Mouse (Mus musculus): ENCODE data around the gene Thyn1. TPM values are rescaled to one million over a fixed set of nuclear protein-coding genes. Genes with fewer than 3 reads are reported as not detected.

Thyn1 gene
- polyA plus RNA-seq (2017; shearing (Covaris generic)) = 10 to 100 TPM; 71.3 to 87.6 (median 72.9) TPM

DNA sequence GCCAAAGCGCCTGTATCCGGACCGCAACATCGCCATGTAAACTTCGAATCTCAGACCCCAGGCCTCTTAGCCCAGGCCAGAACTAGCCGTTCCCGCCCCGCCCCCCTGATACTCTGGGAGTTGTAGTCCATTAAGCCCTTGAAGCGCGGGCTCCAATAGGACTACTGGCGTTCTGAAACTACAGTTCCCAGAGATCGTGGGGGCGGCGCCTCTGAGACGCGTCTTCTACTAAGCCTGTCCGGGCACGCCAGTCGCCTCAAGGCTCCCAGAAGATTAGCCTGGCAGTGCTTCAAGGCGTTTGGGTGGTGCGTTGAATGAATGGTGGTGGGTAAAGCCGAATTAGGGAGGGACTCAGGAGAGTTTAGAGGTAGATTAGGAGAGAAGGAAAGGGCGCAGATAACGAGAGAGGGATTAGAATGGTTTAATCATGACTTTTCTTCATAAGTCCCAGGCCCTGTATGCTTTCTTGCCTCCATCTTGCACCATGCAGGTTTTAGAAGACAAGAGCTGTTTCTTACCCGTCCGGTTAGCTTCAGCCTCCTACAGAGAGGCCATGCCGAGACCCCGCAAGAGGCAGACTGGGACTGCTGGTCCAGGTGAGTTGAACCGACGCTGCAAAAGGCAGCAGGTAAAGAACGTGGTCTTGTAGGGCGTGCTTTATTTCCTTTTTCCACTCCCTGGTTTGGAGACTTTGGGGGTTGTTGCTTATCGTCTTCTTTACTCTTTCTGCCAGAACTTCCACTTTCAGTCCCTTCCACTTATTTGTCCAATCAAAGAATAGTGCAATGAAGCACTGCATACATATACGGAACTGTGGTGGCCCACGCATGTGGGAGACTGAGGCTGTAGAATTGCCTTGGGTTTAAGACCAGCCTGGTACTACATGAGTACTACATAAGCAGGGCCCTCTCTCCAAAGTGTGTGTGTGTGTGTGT, at the start of gene Thyn1, which contains the start of gene Acad8:
Thyn1 (plus strand) TSS at position 250 of the 935 bp plus-strand sequence.
Acad8 (minus strand) TSS at position 106 of the 935 bp plus-strand sequence.
- peak; percentile 99 for ATAC-seq

DNA sequence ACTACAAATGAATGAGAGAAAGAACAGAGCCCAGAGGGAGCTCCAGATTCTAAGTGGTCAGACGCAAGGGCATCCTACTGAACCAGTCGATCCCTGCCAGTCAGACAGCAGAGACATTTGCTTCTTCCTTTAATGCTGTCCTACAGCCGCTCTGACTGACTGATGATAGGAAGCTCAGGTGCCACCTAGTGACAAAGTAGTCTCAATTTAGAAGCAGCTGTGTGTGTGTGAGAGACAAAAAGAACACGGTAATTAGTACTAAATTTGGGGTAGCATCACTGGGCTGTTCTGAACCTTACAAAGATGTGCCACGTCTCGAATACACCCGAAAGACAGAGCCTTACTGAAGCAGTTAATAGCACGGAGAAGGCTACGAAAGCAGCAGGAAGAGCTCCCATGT, 21.8 kb upstream of the Thyn1 start:
- no peak for ATAC-seq

DNA sequence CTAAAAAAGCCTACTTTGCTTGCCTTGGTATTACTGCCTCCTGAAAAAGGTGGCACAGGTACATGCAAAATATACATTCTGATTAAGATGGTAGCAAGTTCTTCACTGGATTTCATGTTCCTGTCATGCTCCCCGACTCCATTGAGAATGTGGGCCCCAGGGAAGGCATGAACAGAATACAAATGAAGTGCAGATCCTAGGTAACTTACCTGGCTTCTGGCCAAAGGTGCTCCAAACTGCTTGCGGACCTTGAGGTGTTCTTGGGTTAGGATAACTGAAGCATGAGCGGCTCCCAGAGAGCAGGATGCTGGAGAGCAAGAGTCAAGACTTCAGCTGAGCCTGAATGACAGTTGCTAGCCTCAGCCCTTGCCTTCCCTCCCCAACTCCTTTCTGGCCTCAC, 20.7 kb upstream of the Thyn1 start:
- ATAC-seq = no peak

DNA sequence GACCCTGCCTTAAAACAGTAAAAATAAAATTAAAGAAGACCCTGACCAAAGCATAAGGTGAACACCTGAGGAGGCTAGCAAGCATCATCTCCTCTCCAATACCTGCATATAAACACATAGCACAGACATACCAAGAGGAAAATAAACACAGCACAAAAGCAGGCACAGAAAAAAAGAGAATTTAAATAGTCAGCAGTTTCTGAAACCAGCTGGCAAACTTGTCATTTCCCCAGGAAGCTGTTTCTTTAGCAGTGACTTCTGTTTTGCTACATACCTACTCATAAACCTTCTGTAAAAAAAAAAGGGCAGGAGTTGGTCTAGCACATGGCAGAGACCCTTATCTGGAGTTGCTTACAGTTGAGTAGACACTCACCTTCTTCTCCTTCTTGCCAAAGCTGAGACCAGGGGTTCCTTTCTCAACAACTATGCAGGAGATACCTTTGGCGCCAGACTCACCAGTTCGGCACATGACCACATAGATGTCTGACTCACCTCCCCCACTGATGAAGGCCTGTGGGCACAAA, 14.4 kb upstream of the Thyn1 start:
- no peak for ATAC-seq

DNA sequence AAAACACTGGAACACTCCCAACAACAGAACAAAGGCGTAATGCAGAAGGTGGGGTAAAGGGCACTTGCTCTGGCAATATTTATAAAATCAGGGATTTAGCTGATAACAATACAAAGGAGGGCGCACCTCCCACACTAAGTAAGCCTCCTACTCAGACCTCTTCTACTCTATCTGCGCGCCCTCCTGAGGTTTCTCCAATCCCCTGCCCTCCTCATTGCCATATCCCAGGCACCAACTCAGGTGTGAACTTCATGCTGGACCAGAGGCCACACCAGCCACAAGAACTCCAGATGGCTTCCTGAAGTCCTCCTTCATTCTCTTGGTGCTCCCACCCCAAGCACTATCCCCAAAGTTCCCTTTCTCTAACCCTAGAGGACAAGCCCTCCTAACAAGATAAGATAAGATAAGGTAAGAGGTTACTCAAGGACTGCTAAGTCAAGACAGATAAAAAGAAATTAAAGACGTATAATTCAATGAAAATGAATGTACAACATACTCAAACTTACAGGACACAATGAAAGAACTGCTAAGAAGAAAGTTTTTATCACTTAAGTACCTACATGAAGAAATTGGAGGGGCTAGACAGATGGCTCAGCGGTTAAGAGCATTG, 13.7 kb upstream of the Thyn1 start:
- no peak for ATAC-seq

DNA sequence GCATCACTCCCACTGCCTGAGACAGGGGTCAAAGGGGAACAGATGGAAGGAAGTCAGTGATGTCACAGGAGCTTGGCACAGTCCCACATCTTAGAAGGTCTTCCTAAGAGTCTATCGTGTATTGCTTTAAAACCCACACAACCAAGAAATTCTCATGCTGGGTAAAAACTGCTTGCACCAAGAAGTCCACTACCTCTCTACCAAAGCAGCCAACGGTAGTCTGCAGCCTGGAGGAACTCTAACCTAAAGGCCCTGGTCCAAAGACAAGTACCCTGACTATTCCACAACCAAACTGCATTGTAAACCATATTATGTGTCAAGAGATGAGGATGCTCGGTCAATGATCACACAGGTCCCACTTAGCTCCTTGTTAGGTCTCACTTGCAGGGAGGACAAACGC, 9.3 kb upstream of the Thyn1 start:
- ATAC-seq = no peak

DNA sequence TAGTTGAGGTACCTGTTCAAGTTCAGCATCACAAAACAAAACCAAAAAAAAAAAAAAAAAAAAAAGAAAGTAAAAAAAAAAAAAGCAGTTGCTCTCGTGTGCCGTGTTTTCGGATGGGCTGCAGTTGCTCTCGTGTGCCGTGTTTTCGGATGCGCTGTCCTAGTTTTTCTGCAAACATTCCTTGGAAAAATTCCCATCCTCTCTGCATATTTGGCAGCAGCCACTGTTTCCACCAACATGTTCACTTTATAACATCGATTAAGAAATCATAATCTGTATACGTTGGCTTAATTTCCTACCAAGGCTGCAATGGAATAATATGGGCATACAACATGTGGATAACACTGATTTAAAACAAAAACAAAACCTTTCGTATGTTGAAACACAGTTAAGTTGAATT, 6.4 kb upstream of the Thyn1 start:
- ATAC-seq = no peak

DNA sequence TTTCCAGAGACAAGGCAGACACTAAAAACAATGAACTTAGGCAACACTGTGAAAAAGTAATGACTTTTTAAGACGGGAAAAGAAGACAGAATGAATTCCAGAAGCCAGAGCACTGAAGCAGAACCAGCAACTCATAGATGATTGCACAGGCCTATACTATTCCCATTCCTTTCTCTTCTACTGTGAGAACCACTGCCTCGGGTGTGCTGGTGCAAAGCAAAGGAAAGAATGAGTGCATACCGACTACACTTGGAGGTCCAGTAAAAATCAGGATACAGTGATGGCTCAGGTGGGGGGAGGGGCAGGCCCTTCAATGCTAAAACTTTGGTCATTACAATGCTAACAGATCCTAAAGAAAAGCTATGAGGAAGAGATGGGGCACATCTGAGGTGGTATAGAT, 5.6 kb upstream of the Thyn1 start:
- ATAC-seq = no peak

DNA sequence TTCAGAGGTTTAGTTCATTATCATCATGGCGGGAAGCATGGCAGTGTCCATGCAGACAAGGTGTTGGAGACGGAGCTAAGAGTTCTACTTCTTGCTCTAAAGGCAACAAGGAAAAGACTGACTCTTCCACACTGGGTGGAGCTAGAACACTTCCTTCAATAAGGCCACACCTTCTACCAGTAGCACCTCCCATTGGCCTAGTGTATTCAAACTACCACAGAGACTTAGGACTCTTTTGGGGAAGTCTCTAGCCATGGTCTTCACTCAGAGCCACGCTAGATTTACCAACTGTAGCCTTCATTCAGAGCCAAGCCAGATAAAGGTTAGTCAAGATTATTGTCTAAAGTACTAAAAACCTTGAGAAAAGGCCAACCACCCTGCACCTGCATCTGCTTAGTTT, 2.4 kb upstream of the Thyn1 start:
- ATAC-seq = no peak

DNA sequence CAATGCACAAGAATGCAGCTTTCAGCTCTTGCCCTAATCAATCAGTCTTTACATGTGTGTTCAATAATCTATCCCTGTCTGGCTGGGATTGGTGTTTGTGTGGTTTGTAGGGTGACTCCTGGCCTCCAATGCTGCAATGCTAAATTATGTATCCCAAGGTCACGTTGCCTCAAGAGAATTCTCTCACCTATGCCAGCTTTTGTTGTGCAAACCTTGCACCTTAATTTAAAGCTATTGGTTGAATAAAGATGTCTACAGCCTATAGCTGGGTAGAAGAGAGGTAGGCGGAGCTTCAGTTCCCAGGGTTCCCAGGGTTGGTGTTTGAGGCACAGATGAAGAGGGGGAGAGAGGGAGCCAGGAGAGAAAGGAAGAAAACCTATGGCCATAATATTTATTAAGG, 2.0 kb upstream of the Thyn1 start:
- no peak for ATAC-seq

DNA sequence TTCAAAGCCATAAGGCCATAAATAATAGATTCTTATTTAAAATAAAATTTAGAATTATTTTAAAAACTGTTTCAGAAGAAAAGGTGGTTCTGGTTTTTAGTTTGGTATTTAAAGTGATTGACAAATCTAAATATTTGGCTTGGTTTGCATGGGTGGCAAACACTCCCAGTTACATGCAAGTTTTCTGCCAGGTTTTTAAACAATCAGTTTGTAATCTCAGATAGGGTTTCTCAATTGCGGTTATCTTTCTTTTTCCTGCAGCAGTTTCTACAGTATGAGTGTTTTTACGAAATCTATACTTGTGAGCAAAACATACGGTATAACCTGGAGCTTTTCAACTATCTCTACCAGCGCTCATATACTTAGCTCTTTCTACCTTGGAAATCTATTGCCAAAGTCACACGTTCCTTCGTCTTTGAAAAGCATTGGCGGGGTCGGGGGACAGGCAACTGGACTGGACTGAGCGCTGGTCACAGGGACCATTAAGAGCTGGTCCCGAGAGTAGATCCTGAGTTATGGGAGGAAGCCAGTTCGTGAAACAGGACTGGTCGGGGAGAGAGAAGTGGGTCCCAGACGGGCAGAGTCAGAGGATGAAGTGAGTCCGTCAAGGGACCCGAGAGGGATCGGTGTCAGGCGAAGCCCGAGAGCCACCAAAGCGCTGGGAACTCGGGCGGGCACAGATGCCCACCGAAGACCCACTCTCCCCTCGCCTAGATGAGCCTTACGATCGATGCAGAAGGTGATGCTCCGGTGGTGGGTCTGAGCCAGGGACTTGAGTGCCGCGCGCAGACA, 645 bp upstream of the Thyn1 start:
- peak; percentile 4 for ATAC-seq

DNA sequence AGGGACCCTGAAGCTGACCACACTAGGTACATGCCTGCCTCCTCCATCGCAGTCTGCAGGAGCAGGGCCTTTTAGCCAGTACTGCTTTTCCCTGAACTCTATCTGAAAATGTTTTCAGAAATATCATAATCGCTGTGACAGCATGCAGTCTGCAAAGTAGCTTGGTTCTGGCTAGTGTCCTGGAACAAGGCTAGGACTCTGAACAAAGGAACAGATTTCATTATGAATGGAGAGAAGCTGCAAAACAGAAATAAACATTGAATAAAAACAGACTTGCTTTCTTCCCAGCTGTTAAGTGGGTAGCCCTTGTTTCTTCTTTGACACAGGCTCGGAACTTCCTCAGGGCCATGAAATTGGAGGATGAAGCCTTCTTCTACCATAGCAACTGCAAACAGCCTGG, 5.7 kb downstream of the Thyn1 start:
- no peak for ATAC-seq

DNA sequence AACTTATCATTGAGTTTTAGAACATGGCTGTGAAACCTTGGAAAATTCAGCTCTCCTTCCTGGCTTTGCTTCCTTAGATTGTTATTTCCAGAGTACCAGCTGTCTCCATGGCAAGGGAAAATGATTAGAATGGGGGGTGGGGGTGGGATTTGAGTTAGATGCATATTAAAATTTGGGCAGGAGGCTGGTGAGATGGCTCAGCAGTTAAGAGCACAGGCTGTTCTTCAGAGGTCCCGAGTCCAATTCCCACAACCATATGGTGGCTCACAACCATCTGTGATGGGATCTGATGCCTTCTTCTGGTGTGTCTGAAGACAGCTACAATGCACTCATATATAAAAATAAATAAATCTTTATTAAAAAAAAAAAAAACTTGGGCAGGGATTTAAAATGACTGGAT, 6.4 kb downstream of the Thyn1 start:
- no peak for ATAC-seq

DNA sequence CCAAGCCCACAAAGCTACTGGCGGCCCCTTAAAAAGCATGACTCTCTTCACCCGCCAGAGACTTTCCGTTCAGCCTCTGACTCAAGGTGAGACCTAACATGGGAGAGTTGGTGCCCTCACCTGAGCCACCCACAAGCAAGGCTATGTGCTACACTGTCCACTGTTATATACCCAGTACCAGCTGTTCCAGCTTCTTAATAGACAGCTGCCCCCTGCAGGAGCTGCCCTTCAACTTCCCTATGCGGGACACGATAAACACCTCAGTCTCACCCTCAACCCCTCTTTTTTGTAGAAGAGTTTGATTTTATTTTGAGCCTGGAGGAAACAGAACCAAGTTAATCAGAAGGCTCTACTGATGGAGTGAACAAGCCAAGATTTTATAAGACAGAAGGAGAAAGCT, 7.4 kb downstream of the Thyn1 start:
- ATAC-seq = no peak

DNA sequence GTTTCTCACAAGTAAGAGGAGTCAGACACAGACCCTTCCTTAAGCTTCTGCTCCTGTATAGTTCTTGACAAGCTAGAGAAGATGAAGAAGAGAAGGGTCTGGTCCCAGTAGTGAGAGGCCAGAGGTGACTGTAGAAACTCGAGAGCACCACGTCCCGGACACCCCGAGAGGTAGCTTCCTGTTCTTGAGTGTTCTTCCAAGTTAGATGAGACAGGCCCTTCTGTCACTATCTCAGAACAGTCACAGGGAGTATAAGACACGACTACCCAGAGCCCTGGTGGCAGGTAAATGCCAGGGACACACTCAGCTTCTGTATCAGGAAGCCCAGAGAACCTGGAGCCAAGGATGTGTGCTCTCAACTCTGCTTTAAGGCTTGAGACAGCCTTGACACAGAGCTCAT, 9.7 kb downstream of the Thyn1 start:
- ATAC-seq = no peak

DNA sequence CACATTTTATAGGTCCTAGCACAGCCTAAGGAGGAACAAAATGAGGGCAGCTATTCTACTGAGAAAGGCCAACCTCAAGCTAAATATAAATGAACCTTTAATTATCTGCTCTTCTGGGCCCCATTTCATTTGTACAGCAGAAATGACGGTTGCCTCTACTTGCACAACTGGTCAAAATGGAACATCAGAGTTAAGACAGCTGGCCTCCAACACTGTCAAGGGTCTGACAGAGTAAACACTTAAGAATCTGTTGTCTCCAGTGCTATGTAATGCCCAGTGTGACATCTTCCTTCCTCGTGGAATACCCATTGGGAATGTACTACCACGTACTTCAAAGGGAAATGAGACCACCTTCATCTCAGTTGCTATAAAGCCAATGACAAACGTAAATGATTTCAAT, 12.1 kb downstream of the Thyn1 start:
- no peak for ATAC-seq

DNA sequence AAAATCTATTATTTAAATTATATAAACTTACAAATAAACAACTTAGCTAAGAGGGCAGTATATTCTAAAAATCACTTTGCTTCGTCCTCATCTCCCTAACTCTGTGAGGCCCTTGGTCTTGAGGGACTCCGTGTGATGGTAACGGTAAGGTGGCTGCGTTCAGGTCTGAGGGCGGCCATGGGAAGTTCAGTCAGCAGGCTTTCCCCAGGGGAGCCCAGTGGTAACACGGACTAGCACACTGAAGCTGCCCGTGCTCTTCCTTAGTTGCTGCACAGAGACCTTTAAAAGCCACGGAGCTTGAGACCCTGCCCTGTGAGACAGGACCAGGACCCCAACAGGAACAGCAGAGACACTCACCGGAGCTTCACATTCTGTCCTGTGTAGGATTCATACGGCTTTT, 19.5 kb downstream of the Thyn1 start:
- ATAC-seq = no peak

DNA sequence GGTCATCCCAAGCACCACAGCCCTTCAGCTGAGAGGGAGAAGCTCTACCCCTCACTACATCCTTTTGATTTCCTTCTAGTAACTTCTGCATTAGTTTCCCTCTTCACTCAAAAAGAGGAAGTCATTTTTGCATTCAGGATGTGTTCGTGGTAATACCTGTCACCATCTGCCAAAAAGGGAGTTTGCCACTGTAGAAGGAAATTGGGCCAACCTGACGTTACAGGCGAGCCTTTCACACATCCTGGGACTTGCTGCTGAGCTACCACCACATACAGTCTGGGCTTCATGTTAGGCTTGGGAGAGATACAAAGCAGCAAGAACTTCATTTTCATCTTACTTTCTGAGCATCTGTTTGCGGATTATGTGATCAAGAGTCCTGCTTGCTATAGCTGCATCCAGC, 24.2 kb downstream of the Thyn1 start:
- ATAC-seq = peak; percentile 83

DNA sequence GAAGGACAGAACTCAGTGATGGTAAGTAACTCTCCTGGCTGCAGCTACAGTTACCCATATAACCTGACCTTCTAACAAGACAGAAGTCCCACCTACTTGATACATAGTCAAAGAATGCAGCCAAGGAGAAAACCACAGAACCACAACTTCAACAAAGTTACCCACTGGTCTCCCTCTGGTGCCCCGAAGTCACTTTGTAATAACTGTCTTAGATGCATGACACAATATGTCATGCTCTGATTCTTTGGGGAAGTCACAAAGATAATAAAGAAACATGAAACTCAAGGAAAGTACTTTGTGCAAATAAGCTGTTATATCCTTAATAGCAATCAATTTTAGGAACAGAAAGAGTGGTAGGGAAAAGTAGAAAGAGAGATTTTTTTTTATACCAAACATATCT, 27.2 kb downstream of the Thyn1 start:
- no peak for ATAC-seq

DNA sequence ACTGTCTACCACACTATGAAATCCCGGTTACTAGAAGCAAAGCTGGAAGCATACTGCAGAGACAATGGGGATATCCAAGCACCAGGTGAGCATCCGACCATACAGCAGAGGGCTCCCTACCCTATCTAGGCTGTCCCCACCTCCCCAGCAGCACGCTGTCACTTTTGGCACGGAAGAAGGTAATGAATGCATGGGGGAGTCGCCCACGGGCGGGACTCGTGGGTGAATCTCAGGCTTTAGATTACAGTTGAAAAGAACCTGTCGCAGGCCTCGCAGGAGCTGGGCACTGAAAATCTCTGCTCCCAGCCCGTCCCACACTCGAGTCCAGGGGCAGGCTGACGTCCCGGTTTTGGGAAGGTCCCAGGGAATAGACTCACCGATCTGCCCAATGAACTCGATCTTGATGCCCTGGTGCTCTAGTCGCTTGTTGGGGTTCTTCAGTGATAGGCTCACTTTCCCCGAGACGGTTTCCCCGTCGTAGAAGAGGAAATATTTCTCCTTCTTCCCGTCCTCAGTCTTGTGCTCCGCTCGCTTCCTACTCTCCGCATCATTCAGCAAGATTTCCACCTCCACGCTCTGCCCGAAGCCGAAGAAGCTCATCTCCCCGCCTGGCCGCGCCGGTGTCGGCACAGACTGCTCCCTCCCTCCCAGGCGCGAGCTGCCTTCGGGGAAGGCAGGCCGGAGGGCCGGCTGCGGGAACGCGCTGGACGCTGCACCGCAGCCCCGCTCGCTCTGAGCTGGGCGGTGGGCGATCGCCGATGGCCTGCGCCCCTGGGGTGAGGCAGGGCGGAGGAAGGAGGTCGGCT, 29.7 kb downstream of the Thyn1 start:
- peak; percentile 44 for ATAC-seq

DNA sequence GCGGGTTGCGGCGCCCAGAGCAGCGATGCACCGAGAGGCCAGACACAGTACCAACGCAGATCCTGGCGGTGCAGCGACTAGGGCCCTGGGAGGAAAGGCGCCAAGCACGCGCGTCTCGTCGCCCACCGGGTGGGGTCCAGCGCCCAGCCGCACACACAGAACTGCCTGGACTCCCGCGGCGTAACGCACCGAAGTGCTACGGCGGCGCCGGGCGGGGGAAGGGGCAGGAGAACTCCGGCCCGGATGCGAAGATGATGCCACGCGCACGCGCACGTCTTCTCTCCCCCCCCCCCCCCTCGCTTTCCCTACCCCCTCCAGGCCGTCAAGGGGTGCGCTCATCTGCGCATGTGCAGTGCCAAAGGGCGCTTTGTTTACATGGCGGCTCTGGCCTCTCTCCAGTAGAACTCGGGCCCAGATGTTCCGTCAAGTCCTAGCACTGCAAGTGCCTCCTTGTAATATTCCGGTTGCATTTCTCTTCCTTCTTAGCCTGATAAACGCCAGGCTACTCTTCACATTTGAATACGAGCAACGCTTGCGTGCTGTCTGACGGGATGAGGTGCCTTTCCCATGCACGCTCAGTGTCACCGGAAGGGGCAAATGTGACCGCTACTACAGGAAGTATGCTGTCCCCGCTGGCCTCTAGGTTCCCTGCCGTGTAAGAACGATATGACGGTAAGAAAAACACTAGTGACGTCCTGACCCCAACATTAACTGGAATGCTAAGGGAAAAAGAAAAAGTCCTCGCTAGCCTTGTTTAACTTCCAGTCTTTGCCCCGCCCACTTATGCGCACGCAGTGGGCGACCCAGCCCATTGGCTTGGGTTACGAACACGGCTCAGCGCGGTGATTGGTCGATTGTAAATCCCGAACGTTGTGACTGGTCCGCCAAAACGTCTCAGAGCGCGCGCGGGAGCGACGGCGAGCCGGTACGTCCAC, 30.6 kb downstream of the Thyn1 start, which contains the start of the genes Vps26b and Ncapd3:
Vps26b (minus strand) TSS at position 238 of the 935 bp plus-strand sequence.
Ncapd3 (plus strand) TSS at position 348 of the 935 bp plus-strand sequence.
- peak; percentile 87 for ATAC-seq
